Comparison of ENCODE assay signal across 19 mouse cellular contexts in the genomic region with DNA sequence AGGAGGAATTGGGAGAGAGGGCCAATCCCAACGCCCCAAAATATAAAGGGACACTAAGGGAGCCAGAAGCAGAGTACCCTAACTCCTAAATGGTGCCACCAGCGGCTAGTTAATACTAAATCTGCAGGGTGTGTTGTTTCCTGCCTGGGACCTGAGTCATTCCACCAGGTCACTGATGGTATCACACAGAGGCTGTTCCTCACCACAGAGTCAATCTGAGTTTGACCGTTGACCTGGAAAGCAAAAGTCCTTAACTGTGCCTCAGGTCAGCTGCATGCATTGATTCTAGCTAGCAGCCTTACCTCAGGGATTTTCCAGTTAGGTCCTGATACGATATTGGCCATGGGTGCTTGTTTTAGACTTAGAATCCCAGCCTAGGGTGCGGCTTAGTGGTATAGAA. TPM values are rescaled to one million over a fixed set of nuclear protein-coding genes. Genes with fewer than 3 reads are reported as not detected.
DNase-seq lines count a peak whose midpoint lies in the region; ATAC-seq and TF ChIP-seq lines count a peak whose summit lies in the region.
"Had no signal": no experiment of that assay in that cellular context is flagged by ENCODE, and none has a peak within 500 bp of the region (broad histone marks: within the 10 kb centered on the region; RNA-seq: fewer than 3 reads in every experiment).

No protein-coding gene starts in this region.

- H3K4me2 ChIP-seq in kidney, embryonic 14.5 days (replicated peaks; ENCODE audit: low read depth, low read length) = no peak overlapping the region
- H3K4me2 ChIP-seq in liver, embryonic 14.5 days (ENCODE audit: low read depth) = 0 out of 2 replicates have a peak overlapping the region, but pooled peaks have one; percentile 7
- H3K4me2 ChIP-seq: heart, embryonic 11.5 days; limb, embryonic 12.5 days had no signal

- WGBS in kidney, embryonic 14.5 days = 66% methylated on average over 5 of the region's 5 CpGs
- 34% methylated on average over 5 of the region's 5 CpGs for WGBS in liver, embryonic 14.5 days (ENCODE audit: insufficient replicate concordance)

- no peaks in the 10 kb centered on the region for H3K36me3 ChIP-seq in kidney, embryonic 14.5 days (ENCODE audit: control insufficient read depth, insufficient read depth, low read length)
- H3K36me3 ChIP-seq in liver, embryonic 14.5 days (replicated peaks; ENCODE audit: control insufficient read depth, insufficient read depth, low read depth) = no peaks in the 10 kb centered on the region
- H3K36me3 ChIP-seq: embryonic facial prominence, embryonic 10.5 days; limb, embryonic 12.5 days; midbrain, embryonic 10.5 days had no signal

- no peak overlapping the region for H3K4me3 ChIP-seq in kidney, embryonic 14.5 days (ENCODE audit: low read length)
- no peak overlapping the region for H3K4me3 ChIP-seq in liver, embryonic 14.5 days (ENCODE audit: insufficient read depth in 1 of 2, low read depth in 2 of 2, low read length in 2 of 2)
- H3K4me3 ChIP-seq: embryonic facial prominence, embryonic 10.5 days; limb, embryonic 12.5 days; midbrain, embryonic 10.5 days had no signal

- no peaks in the 10 kb centered on the region for H3K4me1 ChIP-seq in kidney, embryonic 14.5 days (ENCODE audit: control insufficient read depth, insufficient read depth, low read length)
- peaks cover 0 to 4% of the 10 kb centered on the region in 2 experiments; a peak in 1 of 4 replicates for H3K4me1 ChIP-seq in liver, embryonic 14.5 days (replicated peaks; ENCODE audit: control insufficient read depth in 2 of 2, insufficient read depth in 2 of 2, low read length in 1 of 2)
- H3K4me1 ChIP-seq: embryonic facial prominence, embryonic 10.5 days; midbrain, embryonic 10.5 days had no signal

- peak; percentile 10 for DNase-seq in kidney, adult 18-20 months
- no peak for DNase-seq in kidney, postnatal 4 days
- peak; percentile 22 to 40 (median 32) for DNase-seq in liver, embryonic 14.5 days (ENCODE audit: low read depth in 3 of 3, low spot score in 3 of 3)
- peak; percentile 72 for DNase-seq in yolk sac, embryonic 10.5 days (ENCODE audit: low spot score)
- DNase-seq in spleen, adult 18-20 months = no peak
- DNase-seq in adrenal gland, adult 18-20 months (ENCODE audit: low spot score in 2 of 2) = no peak
- DNase-seq: adrenal gland, postnatal 25 days; cerebellum, postnatal 10 days; gastrocnemius, postnatal 25 days; layer of hippocampus, postnatal 36 days; lung, postnatal 14 days; right cerebral cortex, postnatal 25 days had no signal

- H3K9me3 ChIP-seq in kidney, embryonic 14.5 days (ENCODE audit: control insufficient read depth, low read length) = no peaks in the 10 kb centered on the region
- H3K9me3 ChIP-seq in liver, embryonic 14.5 days (ENCODE audit: control insufficient read depth, low read length) = no peaks in the 10 kb centered on the region
- H3K9me3 ChIP-seq: embryonic facial prominence, embryonic 10.5 days; limb, embryonic 12.5 days; midbrain, embryonic 10.5 days had no signal

- TF ChIP-seq EP300 in liver, embryonic 14.5 days (IDR thresholded peaks at IDR 0.05; ENCODE audit: low read depth) = no peak

- ATAC-seq in kidney, embryonic 14.5 days (ENCODE audit: low FRiP score, low TSS enrichment) = peak; percentile 32; the same call in 1 of the 2 replicates
- ATAC-seq in liver, embryonic 14.5 days (ENCODE audit: insufficient read depth) = peak; percentile 82
- ATAC-seq in megakaryocyte-erythroid progenitor cell, adult 5-6 weeks (replicated peaks; ENCODE audit: low FRiP score, low TSS enrichment, poor library complexity, severe bottlenecking) = no peak

- H3K9ac ChIP-seq in kidney, embryonic 14.5 days (ENCODE audit: low read depth, low read length) = no peak overlapping the region
- no peak overlapping the region for H3K9ac ChIP-seq in liver, embryonic 14.5 days (replicated peaks)
- H3K9ac ChIP-seq: limb, embryonic 12.5 days had no signal

- no peak for TF ChIP-seq CTCF in liver, embryonic 14.5 days (IDR thresholded peaks at IDR 0.05; ENCODE audit: low read depth)

- no peaks in the 10 kb centered on the region for H3K27me3 ChIP-seq in kidney, embryonic 14.5 days (ENCODE audit: control insufficient read depth, insufficient read depth, low read length)
- no peaks in the 10 kb centered on the region for H3K27me3 ChIP-seq in liver, embryonic 14.5 days (ENCODE audit: control insufficient read depth, insufficient read depth, low read length)
- H3K27me3 ChIP-seq: limb, embryonic 12.5 days had no signal

- peak overlapping the region; percentile 24; the same call in 1 of the 2 replicates for H3K27ac ChIP-seq in kidney, embryonic 14.5 days (ENCODE audit: low read depth, low read length)
- no peak overlapping the region for H3K27ac ChIP-seq in liver, embryonic 14.5 days
- H3K27ac ChIP-seq: embryonic facial prominence, embryonic 10.5 days; kidney, postnatal 0 days; limb, embryonic 12.5 days; midbrain, embryonic 10.5 days had no signal

RNA-seq across cellular contexts. Expression of gene Gpr39, which starts 17.5 kb away (rescaled TPM):
- 2.8 and 3.7 TPM in 2 replicates for polyA plus RNA-seq in kidney, embryonic 14.5 days (2014; fragmentation: Nextera tagmentation; extraction: Ambion mirVana)
- polyA plus RNA-seq in liver, embryonic 14.5 days (2012; rRNA removed) = 2.2 and 2.4 TPM in 2 replicates
- polyA plus RNA-seq in liver, embryonic 14.5 days (2014; fragmentation: Nextera tagmentation; extraction: Ambion mirVana) = 2.8 and 3.0 TPM in 2 replicates
- not detected in 2 replicates for total RNA-seq in megakaryocyte-erythroid progenitor cell, adult 5-6 weeks (2014; fragmentation: Nextera tagmentation)
- total RNA-seq in megakaryocyte-erythroid progenitor cell, adult 5-6 weeks (2017) = not detected in 2 replicates
- total RNA-seq in adrenal gland, adult 18-20 months (2021) = under 1 TPM; 0.19 to 0.20 TPM
- total RNA-seq: gastrocnemius, postnatal 25 days had no signal
- polyA plus RNA-seq: limb, embryonic 12.5 days; midbrain, embryonic 10.5 days had no signal

Comparison
In these comparisons a context has a peak if more than half of its experiments do, and no peak if none do; other contexts are left out.
1. DNase-seq: peak in kidney, adult 18-20 months (single experiment), liver, embryonic 14.5 days (3 of 3) and yolk sac, embryonic 10.5 days (single experiment); none in kidney, postnatal 4 days (0 of 2), spleen, adult 18-20 months (0 of 2) and adrenal gland, adult 18-20 months (0 of 2).